ENCODE assay signal across 11 mouse cellular contexts in genomic region chr11:64134571-64135307, GRCm38 (mm10).
"Had no signal": no experiment of that assay in that cellular context is flagged by ENCODE, and none has a peak within 500 bp of the region (broad histone marks: within the 10 kb centered on the region; RNA-seq: fewer than 3 reads in every experiment).

No protein-coding gene starts in this region.

- H3K4me2 ChIP-seq: kidney, embryonic 15.5 days; limb, embryonic 15.5 days; liver, embryonic 12.5 days; lung, embryonic 14.5 days had no signal

- H3K36me3 ChIP-seq: kidney, embryonic 15.5 days; limb, embryonic 15.5 days; liver, embryonic 12.5 days had no signal

- H3K4me1 ChIP-seq: kidney, embryonic 15.5 days; limb, embryonic 15.5 days; liver, embryonic 12.5 days had no signal

- DNase-seq: kidney, adult 2 months; kidney, postnatal 14 days; lung, embryonic 14.5 days; lung, postnatal 10 days; lung, postnatal 4 days; right cerebral cortex, postnatal 25 days; thymus, postnatal 36 days had no signal

- H3K9ac ChIP-seq: kidney, embryonic 15.5 days; limb, embryonic 15.5 days; liver, embryonic 12.5 days; lung, embryonic 14.5 days had no signal

- H3K27me3 ChIP-seq: kidney, embryonic 15.5 days; limb, embryonic 15.5 days had no signal

- H3K9me3 ChIP-seq: kidney, embryonic 15.5 days; limb, embryonic 15.5 days; liver, embryonic 12.5 days had no signal

- ATAC-seq: intestine, embryonic 16.5 days; liver, embryonic 12.5 days had no signal

- H3K4me3 ChIP-seq: kidney, embryonic 15.5 days; limb, embryonic 15.5 days; liver, embryonic 12.5 days had no signal

- H3K27ac ChIP-seq: kidney, embryonic 15.5 days; limb, embryonic 15.5 days; liver, embryonic 12.5 days had no signal
